Mouse (Mus musculus): ENCODE measurements around the gene Tmem140. TPM values are rescaled to one million over a fixed set of nuclear protein-coding genes. Genes with fewer than 3 reads are reported as not detected.
A peak's percentile ranks its signal among the peaks of the same experiment; 100 is the strongest.

The Tmem140 gene
- polyA plus RNA-seq, 1 experiment = 12.0 TPM

DNA sequence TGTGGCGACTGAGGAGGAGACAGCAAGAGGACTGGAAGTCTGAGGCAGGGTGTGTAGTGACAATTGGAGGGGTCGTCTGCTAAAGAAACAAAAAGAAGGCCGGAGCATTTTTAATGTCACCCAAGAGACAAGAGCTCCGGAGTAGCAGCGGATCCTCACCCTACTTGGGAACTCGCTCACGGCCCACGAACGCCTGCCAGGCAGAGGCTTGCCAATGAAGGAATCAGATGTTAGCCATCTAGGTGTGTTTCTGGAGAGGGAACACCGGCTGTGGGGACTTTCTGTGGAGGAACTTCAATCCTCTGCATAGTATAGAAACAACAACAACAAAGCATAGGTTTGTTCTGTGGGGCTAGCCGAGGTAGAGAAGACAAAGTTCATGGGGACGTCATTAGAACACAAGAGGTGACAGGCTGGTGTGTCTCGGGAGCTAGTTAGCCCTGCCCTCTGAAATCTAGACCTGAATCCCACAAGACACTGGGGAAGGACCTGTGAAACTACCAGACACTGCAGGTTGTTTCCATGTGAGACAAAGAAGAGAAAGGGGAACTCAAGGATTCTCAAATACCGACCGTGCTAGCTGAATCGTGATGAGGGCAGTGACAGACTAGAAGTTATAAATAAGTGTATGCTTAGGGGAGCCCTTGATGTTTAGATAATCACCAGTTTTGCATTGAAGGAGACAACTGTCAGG, 4.5 kb downstream of the Tmem140 start:
- Histone ChIP-seq H3K36me3 (ENCODE audit: control insufficient read depth, insufficient read depth) (no peaks in the 10 kb centered on the region), H3ac (ENCODE audit: control insufficient read depth, insufficient read length) (no peak overlapping the region), H3K4me2 (ENCODE audit: low read depth) (peak overlapping the region; percentile 47), H3K27me3 (ENCODE audit: control insufficient read depth, insufficient read depth, insufficient read length) (no peaks in the 10 kb centered on the region), H3K4me3 (peak overlapping the region; percentile 7), H3K79me2 (ENCODE audit: control insufficient read depth, insufficient read depth) (no peaks in the 10 kb centered on the region)
- TF ChIP-seq CEBPB (IDR thresholded peaks at IDR 0.05; ENCODE audit: insufficient read depth, poor library complexity, severe bottlenecking) = no peak
- no peak for TF ChIP-seq TCF3 (IDR thresholded peaks at IDR 0.05; ENCODE audit: insufficient read length, low read depth)
- TF ChIP-seq E2F4 (IDR thresholded peaks at IDR 0.05; ENCODE audit: insufficient read depth) = no peak
- TF ChIP-seq POLR2A (IDR thresholded peaks at IDR 0.05; ENCODE audit: insufficient read length, low read depth) = no peak
- no peak for TF ChIP-seq SRF (IDR thresholded peaks at IDR 0.05; ENCODE audit: control insufficient read depth, insufficient read length, low read depth)
- TF ChIP-seq MYOG (IDR thresholded peaks at IDR 0.05; ENCODE audit: control insufficient read depth in 1 of 3, insufficient read depth in 1 of 3, insufficient read length in 2 of 3, low read depth in 2 of 3) = no peak
- no peak for TF ChIP-seq USF1 (IDR thresholded peaks at IDR 0.05; ENCODE audit: low read depth)
- no peak for TF ChIP-seq POLR2AphosphoS2 (IDR thresholded peaks at IDR 0.05; ENCODE audit: insufficient read length, low read depth)

DNA sequence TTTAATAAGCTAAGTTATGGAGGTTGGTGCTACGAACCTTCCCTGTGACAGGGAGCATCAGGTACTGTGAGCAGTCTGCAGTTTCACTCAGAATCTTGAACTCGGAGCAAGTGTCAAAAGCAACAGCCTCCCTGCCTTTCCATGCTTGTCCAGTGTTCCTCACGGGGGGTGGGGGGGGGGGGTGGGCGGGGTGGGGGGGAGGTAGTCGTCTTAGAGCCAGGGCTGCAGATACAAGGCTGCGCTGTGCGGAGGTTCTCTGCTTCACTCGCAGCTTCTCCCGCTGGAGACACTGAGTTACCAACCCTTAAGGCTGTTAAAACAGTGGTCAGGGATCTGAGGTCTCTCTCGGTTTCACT, 5.0 kb downstream of the Tmem140 start:
- H3K4me3 ChIP-seq = no peak overlapping the region
- TF ChIP-seq USF1 (IDR thresholded peaks at IDR 0.05; ENCODE audit: low read depth) (no peak), CEBPB (IDR thresholded peaks at IDR 0.05; ENCODE audit: insufficient read depth, poor library complexity, severe bottlenecking) (no peak), MAX (IDR thresholded peaks at IDR 0.05; ENCODE audit: low read depth) (no peak), POLR2AphosphoS2 (IDR thresholded peaks at IDR 0.05; ENCODE audit: insufficient read length, low read depth) (no peak), TCF3 (IDR thresholded peaks at IDR 0.05; ENCODE audit: insufficient read length, low read depth) (no peak), SRF (IDR thresholded peaks at IDR 0.05; ENCODE audit: control insufficient read depth, insufficient read length, low read depth) (no peak), REST (IDR thresholded peaks at IDR 0.05; ENCODE audit: insufficient read depth, insufficient read length) (no peak), MYOG (IDR thresholded peaks at IDR 0.05; ENCODE audit: control insufficient read depth in 1 of 3, insufficient read depth in 1 of 3, insufficient read length in 2 of 3, low read depth in 2 of 3) (no peak), TCF12 (IDR thresholded peaks at IDR 0.05; ENCODE audit: insufficient read depth, poor library complexity, severe bottlenecking) (no peak), MYOD1 (IDR thresholded peaks at IDR 0.05; ENCODE audit: control insufficient read depth in 1 of 3, insufficient read length in 2 of 3, low read depth in 2 of 3) (no peak), POLR2A (IDR thresholded peaks at IDR 0.05; ENCODE audit: insufficient read length, low read depth) (no peak), E2F4 (IDR thresholded peaks at IDR 0.05; ENCODE audit: insufficient read depth) (no peak)

GRCm38 (mm10) chr6:34868507-34869217, 5.7 kb downstream of the Tmem140 start:
- Histone ChIP-seq H3ac (ENCODE audit: control insufficient read depth, insufficient read length) (no peak overlapping the region), H3K4me3 (no peak overlapping the region), H3K79me2 (ENCODE audit: control insufficient read depth, insufficient read depth) (no peaks in the 10 kb centered on the region), H3K27me3 (ENCODE audit: control insufficient read depth, insufficient read depth, insufficient read length) (no peaks in the 10 kb centered on the region), H3K36me3 (ENCODE audit: control insufficient read depth, insufficient read depth) (peaks cover 3% of the 10 kb centered on the region), H3K4me2 (ENCODE audit: low read depth) (peak overlapping the region; percentile 30)
- TF ChIP-seq TCF12 (IDR thresholded peaks at IDR 0.05; ENCODE audit: insufficient read depth, poor library complexity, severe bottlenecking) (no peak), CEBPB (IDR thresholded peaks at IDR 0.05; ENCODE audit: insufficient read depth, poor library complexity, severe bottlenecking) (no peak), E2F4 (IDR thresholded peaks at IDR 0.05; ENCODE audit: insufficient read depth) (no peak), MYOD1 (IDR thresholded peaks at IDR 0.05; ENCODE audit: control insufficient read depth in 1 of 3, insufficient read length in 2 of 3, low read depth in 2 of 3) (peak in 1 of 3 experiments; percentile 39), MYOG (IDR thresholded peaks at IDR 0.05; ENCODE audit: control insufficient read depth in 1 of 3, insufficient read depth in 1 of 3, insufficient read length in 2 of 3, low read depth in 2 of 3) (peak in 1 of 3 experiments; percentile 24)

More for the DNA sequence above, 5.0 kb downstream of the Tmem140 start:
- H3K79me2 ChIP-seq (ENCODE audit: control insufficient read depth, insufficient read depth) = no peaks in the 10 kb centered on the region
- no peaks in the 10 kb centered on the region for H3K27me3 ChIP-seq (ENCODE audit: control insufficient read depth, insufficient read depth, insufficient read length)
- peak overlapping the region; percentile 30 for H3K4me2 ChIP-seq (ENCODE audit: low read depth)
- H3K36me3 ChIP-seq (ENCODE audit: control insufficient read depth, insufficient read depth) = peaks cover under 1% of the 10 kb centered on the region
- H3ac ChIP-seq (ENCODE audit: control insufficient read depth, insufficient read length) = no peak overlapping the region

- no peak overlapping the region for H3K4me3 ChIP-seq
Observed at GRCm38 (mm10) chr6:34869225-34869915, 6.4 kb downstream of the Tmem140 start.

More at GRCm38 (mm10) chr6:34869225-34869915, 6.4 kb downstream of the Tmem140 start:
- Histone ChIP-seq H3ac (ENCODE audit: control insufficient read depth, insufficient read length) (no peak overlapping the region), H3K27me3 (ENCODE audit: control insufficient read depth, insufficient read depth, insufficient read length) (no peaks in the 10 kb centered on the region), H3K36me3 (ENCODE audit: control insufficient read depth, insufficient read depth) (peaks cover 3% of the 10 kb centered on the region), H3K79me2 (ENCODE audit: control insufficient read depth, insufficient read depth) (no peaks in the 10 kb centered on the region), H3K4me2 (ENCODE audit: low read depth) (no peak overlapping the region)
- no peak for TF ChIP-seq MYOD1 (IDR thresholded peaks at IDR 0.05; ENCODE audit: control insufficient read depth in 1 of 3, insufficient read length in 2 of 3, low read depth in 2 of 3)
- TF ChIP-seq POLR2AphosphoS2 (IDR thresholded peaks at IDR 0.05; ENCODE audit: insufficient read length, low read depth) = no peak
- no peak for TF ChIP-seq MAX (IDR thresholded peaks at IDR 0.05; ENCODE audit: low read depth)
- no peak for TF ChIP-seq CEBPB (IDR thresholded peaks at IDR 0.05; ENCODE audit: insufficient read depth, poor library complexity, severe bottlenecking)
- no peak for TF ChIP-seq MYOG (IDR thresholded peaks at IDR 0.05; ENCODE audit: control insufficient read depth in 1 of 3, insufficient read depth in 1 of 3, insufficient read length in 2 of 3, low read depth in 2 of 3)
- TF ChIP-seq SRF (IDR thresholded peaks at IDR 0.05; ENCODE audit: control insufficient read depth, insufficient read length, low read depth) = no peak
- no peak for TF ChIP-seq REST (IDR thresholded peaks at IDR 0.05; ENCODE audit: insufficient read depth, insufficient read length)
- no peak for TF ChIP-seq TCF3 (IDR thresholded peaks at IDR 0.05; ENCODE audit: insufficient read length, low read depth)
- no peak for TF ChIP-seq USF1 (IDR thresholded peaks at IDR 0.05; ENCODE audit: low read depth)
- TF ChIP-seq POLR2A (IDR thresholded peaks at IDR 0.05; ENCODE audit: insufficient read length, low read depth) = no peak
- TF ChIP-seq E2F4 (IDR thresholded peaks at IDR 0.05; ENCODE audit: insufficient read depth) = no peak
- no peak for TF ChIP-seq TCF12 (IDR thresholded peaks at IDR 0.05; ENCODE audit: insufficient read depth, poor library complexity, severe bottlenecking)
